Mouse (Mus musculus) gastrocnemius, postnatal 36 days (tissue): ENCODE data around the gene Kcnip1. TPM values are rescaled to one million over a fixed set of nuclear protein-coding genes. Genes with fewer than 3 reads are reported as not detected.

Experiments used
- DNase-seq, 2 experiments: peaks; one replicate each; pipeline ENCODE4 v3.0.0; 2022
- intact Hi-C: fragments of 180-260 bp; cut with DNase I; formaldehyde crosslinking; loops from one replicate; pipeline ENCODE4 v1.15.1; 2025
- total RNA-seq, 2 experiments: library from RNA; stranded (reverse); gene quantifications; 2 replicates each; pipeline ENCODE4 v1.2.3; 2021

Gene Kcnip1
- total RNA-seq, 2 experiments from 2014 or later, result not detected

DNA sequence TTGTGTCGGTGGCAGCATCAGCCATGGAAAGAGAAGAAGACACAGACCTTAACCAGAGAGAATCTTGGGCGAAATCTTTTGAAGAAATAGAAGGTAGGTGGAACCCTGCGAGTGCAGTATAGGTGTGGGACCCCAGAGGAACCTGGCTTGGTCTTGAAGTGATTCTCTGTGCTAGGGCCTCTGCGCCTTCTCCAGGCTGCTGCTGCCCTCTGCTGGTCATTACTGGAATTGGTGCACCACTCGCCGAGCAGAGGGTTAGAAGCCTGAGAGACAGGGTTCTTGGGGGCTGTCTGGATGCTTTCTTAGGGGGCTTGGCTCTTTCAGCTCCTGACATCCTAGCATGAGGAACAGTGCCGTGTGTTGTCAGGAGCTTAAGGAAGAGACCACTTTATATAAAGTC is 271.7 kb downstream of the Kcnip1 start:
- intact Hi-C loops, result loop anchor here (5.0 kb wide), 1 partner anchor 544 kb away; no protein-coding TSS in a partner anchor
- peak in 1 of 2 experiments; percentile 29 for DNase-seq

DNA sequence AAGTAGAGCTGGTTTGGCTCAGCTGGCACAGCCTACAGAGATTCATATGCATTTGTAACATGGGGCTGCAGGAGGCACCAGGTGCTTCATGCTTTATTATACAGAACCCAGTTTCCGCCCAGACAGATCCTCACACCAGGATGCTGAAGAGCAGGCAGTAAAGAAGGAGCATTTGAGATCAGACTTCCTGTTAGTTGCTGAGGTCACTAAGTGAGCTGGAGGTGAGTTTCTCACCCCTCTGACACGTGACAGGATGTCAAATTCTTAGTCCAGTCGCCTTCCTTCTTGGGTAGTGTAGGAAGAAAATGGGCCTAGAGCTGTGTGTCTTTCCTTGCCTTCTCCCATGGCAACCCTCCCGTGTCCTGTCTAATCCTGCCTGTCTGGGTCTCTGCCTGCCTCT is 286.2 kb downstream of the Kcnip1 start:
- intact Hi-C loops, result no loop called here
- DNase-seq, result no peak

DNA sequence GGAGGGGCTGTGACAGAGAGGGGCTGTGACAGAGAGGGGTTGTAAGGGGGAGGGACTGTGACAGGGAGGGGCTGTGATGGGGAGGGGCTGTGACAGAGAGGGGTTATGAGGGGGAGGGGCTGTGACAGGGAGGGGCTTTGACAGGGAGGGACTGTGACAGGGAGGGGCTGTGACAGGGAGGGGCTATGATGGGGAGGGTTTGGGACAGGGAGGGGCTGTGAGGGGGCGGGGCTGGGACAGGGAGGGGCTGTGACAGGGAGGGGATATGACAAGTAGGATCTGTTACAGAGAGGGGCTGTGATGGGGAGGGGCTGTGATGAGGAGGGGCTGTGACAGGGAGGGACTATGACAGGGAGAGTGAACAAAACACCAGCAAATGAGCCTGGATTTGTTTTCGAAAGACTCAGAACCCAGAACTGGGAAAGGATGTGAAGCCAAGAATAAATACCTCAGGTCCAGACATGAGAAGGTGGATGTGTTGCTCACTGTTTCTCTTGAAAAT is 290.9 kb downstream of the Kcnip1 start:
- DNase-seq, result no peak
- intact Hi-C loops, result no loop called here

DNA sequence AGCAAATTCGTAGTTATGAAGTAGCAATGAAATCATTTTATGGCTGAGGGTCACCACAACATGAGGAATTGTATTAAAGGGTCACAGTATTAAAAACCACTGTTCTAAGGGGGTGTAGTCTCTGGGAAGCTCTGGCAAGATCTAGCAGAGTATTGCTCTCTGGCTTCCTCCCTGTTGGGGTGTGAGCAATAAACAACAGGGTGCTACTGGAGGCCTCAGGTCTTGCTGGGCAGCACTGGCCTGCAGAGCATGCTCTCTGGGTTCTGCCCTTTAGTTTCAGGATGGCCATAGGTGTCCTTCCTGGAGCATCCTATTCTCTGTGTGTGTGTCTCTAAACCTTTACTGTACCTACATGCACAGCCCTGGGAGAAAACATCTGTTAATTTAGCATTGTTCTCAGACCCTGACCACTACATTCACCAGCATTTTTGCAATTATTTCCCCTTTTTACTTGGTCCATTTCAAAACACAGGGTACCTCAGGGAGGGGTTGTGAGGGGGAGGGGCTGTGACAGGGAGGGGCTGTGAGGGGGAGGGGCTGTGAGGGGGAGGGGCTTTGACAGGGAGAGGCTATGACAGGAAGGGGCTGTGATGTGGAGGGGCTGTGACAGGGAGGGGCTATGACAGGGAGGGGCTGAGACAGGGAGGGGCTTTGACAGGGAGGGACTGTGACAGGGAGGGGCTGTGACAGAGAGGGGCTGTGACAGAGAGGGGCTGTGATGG is 291.6 kb downstream of the Kcnip1 start:
- intact Hi-C loops, result no loop called here
- no peak for DNase-seq

DNA sequence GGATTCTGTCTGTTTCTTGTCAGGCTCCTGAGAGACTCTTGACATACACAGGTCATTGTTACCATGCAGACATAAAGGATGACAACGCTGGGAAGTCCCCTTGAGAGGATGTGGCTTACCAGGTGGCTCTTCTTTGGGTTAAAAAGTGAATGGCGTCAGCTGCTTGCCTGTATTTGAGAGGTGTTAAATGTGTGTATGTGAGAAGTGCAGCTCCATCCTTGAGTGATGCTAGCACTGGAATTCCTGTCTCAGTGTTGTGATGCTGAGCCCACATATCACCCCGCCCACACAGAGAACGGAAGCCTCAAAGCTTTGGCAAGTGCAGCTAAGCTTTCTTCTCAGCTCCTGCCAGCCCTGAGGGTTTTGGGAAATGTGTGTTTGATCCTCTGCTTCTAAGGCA is 292.2 kb downstream of the Kcnip1 start:
- no peak for DNase-seq
- intact Hi-C loops, result no loop called here

DNA sequence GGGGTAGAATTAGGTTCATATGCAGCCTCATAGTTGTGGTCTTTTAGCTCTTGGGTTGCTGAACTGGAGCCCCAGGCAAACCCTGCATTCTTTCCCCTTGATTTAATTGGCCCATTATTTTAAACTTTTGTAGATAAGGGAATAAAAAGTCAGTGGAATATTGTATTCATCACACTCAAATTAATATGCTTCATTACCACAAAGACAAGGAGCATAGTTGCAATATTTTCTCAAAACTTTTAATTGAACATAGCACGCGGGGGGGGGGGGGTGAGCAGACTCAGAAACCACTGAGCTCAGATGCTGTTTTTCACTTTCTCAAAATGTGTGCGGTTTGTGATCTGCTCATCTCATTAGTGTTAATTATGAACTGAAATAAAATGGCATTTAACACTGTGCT is 302.8 kb downstream of the Kcnip1 start:
- no peak for DNase-seq
- intact Hi-C loops, result no loop called here

DNA sequence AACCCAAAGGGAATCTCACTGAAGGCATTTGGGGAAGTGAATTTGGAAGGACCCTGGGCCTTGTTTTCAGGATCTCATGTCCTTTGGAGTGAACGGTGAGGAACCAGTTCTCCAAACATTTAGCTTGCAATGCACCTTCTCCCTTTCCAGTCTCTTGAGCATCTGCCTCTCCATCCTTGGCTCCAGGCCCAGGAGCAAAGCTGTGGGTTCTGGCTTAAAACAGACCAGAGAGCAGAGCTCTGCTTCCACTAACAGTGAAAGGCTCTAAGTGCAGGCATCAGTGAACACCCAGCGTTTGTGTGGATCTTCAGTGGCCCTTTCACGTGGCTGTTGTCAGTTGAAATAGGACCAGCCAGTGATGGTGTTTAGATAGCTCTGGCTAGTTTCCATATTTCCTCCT is 307.0 kb downstream of the Kcnip1 start:
- no peak for DNase-seq
- intact Hi-C loops, result no loop called here

DNA sequence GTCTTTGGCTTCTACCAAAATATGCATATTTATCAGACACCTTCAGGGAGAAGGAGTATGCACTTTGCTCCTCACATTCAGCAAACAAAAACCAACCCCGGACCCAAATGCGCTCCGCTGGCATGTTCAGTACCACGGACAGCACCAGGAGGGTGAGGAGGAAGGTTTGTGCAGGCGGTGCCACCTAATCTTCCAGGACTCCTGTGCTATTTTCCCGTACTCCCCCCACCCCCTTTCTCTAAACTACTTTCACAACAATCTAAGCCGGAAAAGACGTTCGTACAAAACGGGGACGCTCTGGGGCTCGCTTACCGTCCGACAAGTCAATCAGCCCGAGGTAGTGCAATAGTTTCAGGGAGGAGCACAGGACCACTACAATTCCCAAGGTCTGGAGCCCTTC is 312.8 kb downstream of the Kcnip1 start:
- DNase-seq, result no peak
- intact Hi-C loops, result no loop called here

DNA sequence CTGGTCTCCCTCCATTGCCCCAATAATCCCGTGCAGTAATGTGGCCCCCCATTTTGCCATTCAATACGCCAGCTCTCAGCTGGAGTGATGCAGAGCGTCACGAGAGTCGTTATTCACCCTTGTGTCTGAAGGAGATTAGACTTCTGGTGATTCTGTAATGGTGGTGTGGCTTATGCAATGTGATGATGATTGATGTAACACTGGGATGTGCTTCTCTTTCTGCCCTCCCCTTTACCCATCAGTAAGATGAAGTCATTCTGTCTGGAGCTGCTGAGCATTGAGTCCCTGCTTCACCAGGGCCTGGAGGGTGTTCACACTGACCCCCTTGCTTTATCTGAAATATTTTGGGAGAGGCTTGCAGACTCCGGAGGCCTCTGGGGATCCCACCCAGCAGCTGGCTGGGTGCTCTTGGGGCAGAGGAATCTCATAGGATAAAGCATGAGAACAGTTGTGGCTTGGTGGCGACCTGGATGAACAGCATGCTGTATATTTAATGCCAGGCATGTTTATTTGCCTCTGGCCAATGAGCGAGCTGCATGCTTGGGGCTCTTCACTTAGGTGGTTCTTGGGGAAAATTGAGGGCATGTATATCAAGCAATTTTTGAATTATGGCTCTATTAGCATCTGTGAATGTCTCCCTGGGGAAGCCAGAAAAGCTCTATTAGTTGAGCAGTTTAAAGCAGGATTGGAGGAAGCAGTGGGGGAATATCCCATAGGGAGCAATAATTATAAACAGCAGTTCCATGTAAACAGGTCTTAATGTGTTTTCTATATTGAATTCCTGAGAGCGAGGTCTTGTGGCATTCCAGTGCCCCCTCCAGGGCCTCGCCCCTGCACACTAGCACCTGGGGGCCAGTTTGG is 322.6 kb downstream of the Kcnip1 start:
- intact Hi-C loops, result no loop called here

DNA sequence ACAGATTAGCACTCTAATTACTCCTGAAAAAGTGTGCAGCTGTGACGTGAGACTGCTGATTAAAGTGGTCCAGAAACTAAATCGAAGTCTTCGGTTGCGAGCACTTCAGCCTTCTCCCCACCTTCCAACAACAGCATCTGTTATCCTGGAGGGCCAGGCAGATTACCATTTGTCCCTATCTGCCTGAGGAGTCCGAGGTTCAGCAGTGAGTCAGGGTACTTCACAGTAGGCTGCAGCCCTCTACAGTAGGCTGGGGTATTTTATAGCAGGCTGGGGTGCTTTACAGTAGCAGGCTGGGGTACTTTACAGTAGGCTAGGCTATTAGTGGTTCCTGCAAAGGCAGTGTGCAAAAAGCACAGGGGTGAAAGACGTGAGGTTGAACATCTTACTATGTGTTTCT is 324.6 kb downstream of the Kcnip1 start:
- no peak for DNase-seq
- intact Hi-C loops, result no loop called here

More for the DNA sequence above, 322.6 kb downstream of the Kcnip1 start:
- no peak for DNase-seq

DNA sequence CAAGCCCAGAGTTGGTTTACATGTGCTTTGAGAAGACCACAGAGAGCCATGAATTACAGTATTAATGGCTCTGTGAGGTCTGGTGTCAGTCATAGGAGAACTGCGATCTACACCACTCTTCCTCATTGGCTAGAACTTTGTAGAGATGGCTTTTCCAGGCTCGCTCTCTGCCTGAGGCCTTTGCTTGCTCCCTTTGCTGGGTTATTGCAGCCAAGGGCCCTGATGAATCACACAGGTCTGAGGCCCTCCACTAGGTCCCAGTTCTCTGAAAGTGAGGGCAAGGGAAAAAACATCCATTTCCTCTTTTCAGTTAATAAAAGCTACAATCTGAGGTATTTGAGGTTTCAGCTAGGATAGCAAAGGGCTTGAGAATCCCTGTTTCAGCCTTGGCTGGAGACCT is 329.4 kb downstream of the Kcnip1 start:
- no peak for DNase-seq
- intact Hi-C loops, result no loop called here

DNA sequence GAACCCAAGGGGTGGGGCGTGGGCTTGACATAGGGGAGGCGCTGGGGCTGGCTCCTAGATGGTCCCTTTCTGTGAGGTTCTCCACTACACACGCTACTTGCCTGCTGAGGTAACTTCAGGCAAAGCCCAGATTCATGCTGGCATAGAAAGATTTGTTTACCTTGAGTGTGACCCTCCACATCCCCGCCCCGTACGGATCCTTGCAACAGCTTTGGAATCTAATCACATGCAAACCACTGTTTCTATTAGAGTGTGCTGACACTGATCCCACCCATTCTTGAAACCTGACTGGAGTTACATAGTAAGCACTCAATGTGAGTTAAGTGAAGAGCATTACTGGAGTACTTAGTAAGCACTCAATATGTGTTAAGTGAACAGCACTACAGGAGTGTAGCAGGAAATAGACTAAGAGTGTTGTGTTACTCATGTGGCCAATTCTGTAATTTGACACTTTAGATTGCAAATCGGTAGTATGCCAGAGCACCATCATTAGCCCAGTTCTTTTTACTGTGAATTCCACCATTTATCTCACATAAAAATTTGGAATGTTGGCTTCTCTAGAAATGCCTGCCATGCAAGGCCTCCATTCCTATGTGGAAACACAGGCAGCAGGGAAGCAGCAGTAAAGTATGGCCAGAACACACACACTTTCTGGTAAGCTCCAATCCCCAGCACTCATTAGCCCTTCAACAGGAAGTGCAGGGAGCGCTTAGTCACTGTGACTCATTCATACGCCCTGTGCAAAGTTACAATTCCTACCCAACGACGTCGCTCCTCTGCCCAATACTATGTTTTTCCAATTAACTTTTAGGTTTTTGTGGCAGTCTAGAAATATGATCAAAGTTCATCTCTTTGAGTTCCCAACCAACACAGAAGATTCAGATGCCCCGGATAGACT is 332.7 kb downstream of the Kcnip1 start:
- intact Hi-C loops, result no loop called here
- DNase-seq, result no peak

DNA sequence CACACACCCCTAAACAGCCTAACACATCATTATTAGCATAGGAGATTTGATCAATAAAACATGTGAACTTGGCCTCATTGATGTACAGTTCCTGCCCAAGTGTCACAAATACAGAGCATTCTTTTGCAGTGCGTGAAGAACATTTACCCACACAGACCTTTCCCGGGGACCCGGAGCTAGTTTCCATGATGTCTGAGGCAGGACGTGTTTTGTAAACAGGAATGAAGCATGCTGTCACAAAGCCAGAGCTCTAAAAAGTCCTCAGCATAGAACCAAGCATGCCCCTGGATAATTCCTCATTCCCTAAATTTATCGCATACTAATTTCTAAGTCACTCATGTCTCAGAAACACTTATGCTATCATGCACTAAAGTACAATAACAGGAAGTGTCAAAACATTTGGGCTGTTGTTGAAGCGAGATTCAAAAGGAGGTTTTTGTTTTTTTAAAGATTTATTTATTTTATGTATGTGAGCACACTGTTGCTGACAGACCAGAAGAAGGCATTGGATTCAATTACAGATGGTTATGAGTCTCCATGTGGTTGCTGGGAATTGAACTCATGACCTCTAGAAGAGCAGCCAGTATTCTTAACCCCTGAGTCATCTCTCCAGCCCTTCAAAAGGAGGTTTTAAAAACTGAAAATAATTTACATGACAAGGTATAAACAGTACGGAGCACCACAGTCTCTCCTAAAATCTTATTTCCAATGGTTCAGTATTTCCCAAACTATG is 336.9 kb downstream of the Kcnip1 start:
- intact Hi-C loops, result no loop called here
- no peak for DNase-seq

DNA sequence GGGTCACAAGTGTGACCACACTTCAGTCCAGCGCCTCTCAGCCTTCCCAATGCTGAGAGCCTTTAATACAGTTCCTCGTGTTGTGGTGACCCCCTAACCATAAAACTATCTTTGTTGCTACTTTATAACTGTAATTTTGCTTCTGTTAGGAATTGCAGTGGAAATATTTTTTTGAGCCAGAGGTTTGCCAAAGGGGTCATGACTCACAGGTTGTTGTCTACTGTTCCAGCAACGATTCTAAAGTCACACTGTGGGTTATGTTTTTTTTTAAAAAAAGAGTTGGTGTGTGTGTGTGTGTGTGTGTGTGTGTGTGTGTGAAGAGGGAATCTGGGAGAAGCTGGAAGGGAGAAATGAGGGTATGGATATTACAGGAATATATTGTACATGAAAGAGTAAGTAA is 337.7 kb downstream of the Kcnip1 start:
- DNase-seq, result no peak
- intact Hi-C loops, result no loop called here

DNA sequence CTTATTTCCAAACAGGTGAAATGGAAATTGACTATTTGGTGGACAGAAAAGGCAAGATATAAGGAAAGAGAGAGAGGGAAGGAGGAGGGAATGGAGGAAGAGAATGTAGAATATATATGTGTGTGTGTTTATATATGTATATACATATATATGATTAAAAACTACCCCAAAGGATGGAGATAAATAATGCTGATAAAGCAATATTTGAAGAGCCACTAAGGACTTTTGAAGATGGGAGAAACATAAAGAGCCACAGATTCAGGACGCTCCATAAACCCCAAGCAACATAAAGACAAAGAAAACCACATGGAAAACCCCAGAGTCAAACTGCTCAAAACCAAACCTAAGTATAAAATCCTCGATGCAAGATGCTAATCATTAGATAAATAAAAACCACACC is 338.5 kb downstream of the Kcnip1 start:
- intact Hi-C loops, result no loop called here
- no peak for DNase-seq

DNA sequence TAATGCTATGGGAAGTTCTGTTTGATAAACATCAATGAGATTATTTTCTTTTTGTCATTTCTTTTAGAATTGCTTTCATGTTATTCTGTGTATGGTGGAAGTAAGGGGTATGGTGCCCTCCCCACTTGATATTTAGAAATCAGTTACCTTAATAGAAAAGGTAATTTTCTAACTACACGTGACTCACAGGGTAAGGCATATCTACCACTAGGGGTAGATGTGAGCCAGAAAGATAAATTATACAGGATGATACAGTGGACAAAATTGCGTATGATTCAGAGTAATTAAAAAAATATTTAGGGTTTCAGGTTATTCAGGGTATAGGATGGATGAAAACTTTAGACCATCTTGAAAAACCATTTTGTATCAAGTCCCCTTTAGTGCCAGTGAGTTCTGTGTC is 343.6 kb downstream of the Kcnip1 start:
- intact Hi-C loops, result no loop called here
- DNase-seq, result no peak

DNA sequence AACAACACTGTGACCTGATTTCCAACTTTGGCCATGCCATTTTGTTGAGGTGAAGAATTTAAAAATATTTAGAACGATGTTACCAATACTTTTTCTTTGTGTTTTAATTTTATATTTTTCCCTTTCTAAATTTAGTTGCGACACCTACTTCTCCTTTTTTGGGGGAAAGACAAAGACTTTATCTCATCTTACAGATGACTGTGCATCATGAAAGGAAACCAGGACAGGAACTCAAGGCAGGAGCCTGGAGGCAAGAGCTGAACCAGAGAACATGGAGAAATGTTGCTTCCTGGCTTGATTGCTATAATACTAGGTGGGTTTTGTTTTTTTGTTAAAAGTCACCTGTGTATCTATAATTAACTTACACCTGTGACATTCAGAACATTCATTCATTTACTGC is 355.8 kb downstream of the Kcnip1 start:
- DNase-seq, result no peak
- intact Hi-C loops, result no loop called here

DNA sequence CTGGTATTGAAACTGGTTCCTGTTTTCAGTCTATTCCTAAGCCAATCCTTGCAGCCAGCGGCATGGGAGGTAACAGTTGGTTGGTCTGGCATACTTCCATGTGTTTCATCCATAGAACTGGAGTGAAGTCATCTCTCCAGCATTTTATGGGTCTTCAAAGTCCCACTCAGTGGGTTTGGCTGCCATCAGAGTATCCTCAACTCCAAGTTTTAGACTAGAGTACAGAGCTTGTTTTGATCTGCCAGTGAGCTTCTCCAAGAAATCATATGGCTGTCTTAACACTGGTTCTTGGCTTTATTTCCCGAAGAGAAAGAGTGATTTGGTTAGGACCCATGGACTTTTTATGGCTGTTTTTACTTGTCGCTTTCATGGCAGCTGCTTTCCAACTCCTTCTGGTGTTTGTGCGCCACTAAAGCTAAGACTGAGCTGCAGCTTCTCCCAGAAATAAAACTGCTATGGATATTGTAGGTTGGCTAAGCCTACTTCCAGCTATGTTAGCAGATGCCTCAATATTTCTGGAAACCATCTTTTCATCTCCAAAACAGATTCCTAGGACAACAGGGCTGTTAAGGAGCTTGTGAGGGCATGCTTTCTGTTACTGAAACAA is 365.7 kb downstream of the Kcnip1 start:
- intact Hi-C loops, result no loop called here
- DNase-seq, result no peak

DNA sequence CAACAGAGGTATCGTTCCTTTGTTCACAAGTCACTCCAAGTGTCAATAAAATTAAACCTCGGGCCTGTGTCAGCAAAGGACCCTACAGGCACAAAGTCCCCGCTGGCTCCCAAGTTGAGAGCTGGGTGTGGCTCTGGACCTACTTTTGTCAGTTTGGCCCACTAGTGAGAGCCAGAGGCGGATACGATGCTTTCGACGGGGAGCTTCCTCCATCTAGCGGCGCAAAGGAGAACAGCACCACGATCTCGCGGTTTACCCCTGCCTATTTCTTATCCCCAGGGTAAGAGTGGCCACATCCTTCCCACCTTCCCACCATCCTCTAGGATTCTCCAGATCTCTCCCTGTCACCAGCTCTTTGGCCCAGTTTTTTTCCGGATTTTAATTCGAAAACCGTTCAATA is 378.7 kb downstream of the Kcnip1 start:
- intact Hi-C loops, result loop anchor here (1.0 kb wide), 1 partner anchor 438 kb away; no protein-coding TSS in a partner anchor
- DNase-seq, result peak; percentile 41 to 49

DNA sequence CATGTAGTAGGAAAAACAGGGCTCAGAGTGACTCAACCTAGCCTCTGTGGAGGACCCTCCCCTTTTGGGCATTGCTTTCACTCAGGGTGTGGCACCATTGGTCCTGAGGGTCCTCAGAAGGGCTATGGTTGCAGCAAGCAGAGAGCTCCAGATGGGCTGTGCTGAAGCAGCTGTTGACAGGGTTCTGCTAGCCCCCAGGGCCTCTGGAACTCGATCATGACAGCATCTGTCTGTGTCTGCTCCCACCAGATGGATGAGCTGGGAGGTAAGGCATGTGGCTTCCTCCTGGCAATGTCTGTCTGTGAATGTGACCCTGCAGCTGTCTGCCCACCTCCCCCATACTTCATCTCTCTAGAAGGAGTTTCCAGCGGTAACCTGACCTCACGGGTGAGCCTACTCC is 385.2 kb downstream of the Kcnip1 start:
- no peak for DNase-seq
- intact Hi-C loops, result no loop called here
